Mouse (Mus musculus) ES-Bruce4 (cell line): Measurements from ENCODE around the gene Kif26b. TPM values are rescaled to one million over a fixed set of nuclear protein-coding genes. Genes with fewer than 3 reads are reported as not detected.

Source experiments
- H3K27ac ChIP-seq: 2 replicates; pipeline ENCODE4 v1.5.1; 2012; ENCODE audit warnings: low read length, inconsistent platforms; ENCODE audit not compliant: insufficient read depth
- H3K27me3 ChIP-seq: 2 replicates; pipeline ENCODE4 v1.6.1; 2012; ENCODE audit warnings: mild to moderate bottlenecking, low read length, inconsistent platforms; ENCODE audit not compliant: control insufficient read depth, poor library complexity, insufficient read depth, severe bottlenecking
- H3K36me3 ChIP-seq: 2 replicates; pipeline ENCODE4 v1.6.1; 2012; ENCODE audit warnings: inconsistent platforms, mild to moderate bottlenecking, low read length, moderate library complexity; ENCODE audit not compliant: control insufficient read depth, poor library complexity, insufficient read depth, severe bottlenecking
- H3K4me1 ChIP-seq: one replicate; pipeline ENCODE4 v1.8.1; 2011; ENCODE audit warnings: low read length; ENCODE audit not compliant: control insufficient read depth, insufficient read depth
- H3K4me3 ChIP-seq: 2 replicates; pipeline ENCODE4 v1.5.1; 2011; ENCODE audit warnings: low read depth, mild to moderate bottlenecking, low read length
- H3K9ac ChIP-seq: 2 replicates; pipeline ENCODE4 v1.6.1; 2012; ENCODE audit warnings: low read depth, mild to moderate bottlenecking, inconsistent platforms; ENCODE audit not compliant: poor library complexity, severe bottlenecking
- H3K9me3 ChIP-seq: replicated peaks from 2 replicates; pipeline ENCODE4 v1.6.1; 2012; ENCODE audit warnings: mild to moderate bottlenecking, low read length, inconsistent platforms; ENCODE audit not compliant: control insufficient read depth, poor library complexity, insufficient read depth, severe bottlenecking
- CTCF ChIP-seq: IDR thresholded peaks from one replicate; pipeline ENCODE4 v1.8.1; 2011; ENCODE audit warnings: low read depth, low read length
- EP300 ChIP-seq: IDR thresholded peaks from 2 replicates; pipeline ENCODE4 v1.6.1; 2011; ENCODE audit warnings: low read depth, low read length; ENCODE audit not compliant: insufficient read depth
- POLR2A ChIP-seq: IDR thresholded peaks from one replicate; pipeline ENCODE4 v1.8.1; 2011; ENCODE audit warnings: low read length; ENCODE audit not compliant: insufficient read depth
- polyA plus RNA-seq: library from polyadenylated mRNA; stranded (reverse); fragments of >200 nt; gene quantifications from 2 replicates; pipeline ENCODE4 v1.2.4, GENCODE M21; 2011; ENCODE audit warnings: low read depth; ENCODE audit not compliant: missing spikeins, insufficient read depth, insufficient read length

The Kif26b gene
- polyA plus RNA-seq, 1 experiment = 0.31 TPM

- H3K9me3 ChIP-seq = no peaks in the 10 kb centered on the region
- peaks cover 15% of the 10 kb centered on the region for H3K27me3 ChIP-seq
- peak overlapping the region; percentile 71 for H3K4me3 ChIP-seq
- no peaks in the 10 kb centered on the region for H3K36me3 ChIP-seq
- TF ChIP-seq POLR2A (no peak), EP300 (no peak), CTCF (no peak)
- H3K9ac ChIP-seq = peak overlapping the region; percentile 65; the same call in 1 of the 2 replicates
- no peaks in the 10 kb centered on the region for H3K4me1 ChIP-seq
- no peak overlapping the region for H3K27ac ChIP-seq
Observed at GRCm38 (mm10) chr1:178529512-178530300, 781 bp downstream of the Kif26b start.

GRCm38 (mm10) chr1:178530301-178531078, 1.6 kb downstream of the Kif26b start:
- Histone ChIP-seq H3K27ac (no peak overlapping the region), H3K27me3 (peaks cover 15% of the 10 kb centered on the region), H3K9me3 (no peaks in the 10 kb centered on the region), H3K9ac (peak overlapping the region; percentile 65), H3K36me3 (no peaks in the 10 kb centered on the region), H3K4me1 (no peaks in the 10 kb centered on the region), H3K4me3 (peak overlapping the region; percentile 71)
- TF ChIP-seq CTCF = peak; percentile 41
- no peak for TF ChIP-seq POLR2A
- TF ChIP-seq EP300 = no peak

GRCm38 (mm10) chr1:178540247-178540646, 11.3 kb downstream of the Kif26b start:
- TF ChIP-seq CTCF (no peak), POLR2A (no peak), EP300 (no peak)
- H3K27me3 ChIP-seq = no peaks in the 10 kb centered on the region

GRCm38 (mm10) chr1:178542415-178542814, 13.5 kb downstream of the Kif26b start:
- Histone ChIP-seq H3K9me3 (peaks cover 6% of the 10 kb centered on the region), H3K27ac (no peak overlapping the region), H3K4me3 (no peak overlapping the region), H3K36me3 (no peaks in the 10 kb centered on the region), H3K4me1 (no peaks in the 10 kb centered on the region), H3K9ac (no peak overlapping the region), H3K27me3 (no peaks in the 10 kb centered on the region)
- TF ChIP-seq EP300 (no peak), POLR2A (no peak)

More at GRCm38 (mm10) chr1:178540247-178540646, 11.3 kb downstream of the Kif26b start:
- Histone ChIP-seq H3K9me3 (peaks cover 6% of the 10 kb centered on the region), H3K4me1 (no peaks in the 10 kb centered on the region), H3K36me3 (no peaks in the 10 kb centered on the region), H3K9ac (no peak overlapping the region), H3K4me3 (no peak overlapping the region), H3K27ac (no peak overlapping the region)

- H3K9ac ChIP-seq = no peak overlapping the region
Observed at GRCm38 (mm10) chr1:178542990-178543944, 14.3 kb downstream of the Kif26b start.

More at GRCm38 (mm10) chr1:178542990-178543944, 14.3 kb downstream of the Kif26b start:
- Histone ChIP-seq H3K27ac (no peak overlapping the region), H3K4me3 (no peak overlapping the region), H3K9me3 (peaks cover 6% of the 10 kb centered on the region), H3K36me3 (no peaks in the 10 kb centered on the region), H3K27me3 (no peaks in the 10 kb centered on the region), H3K4me1 (no peaks in the 10 kb centered on the region)
- TF ChIP-seq POLR2A (no peak), EP300 (no peak), CTCF (no peak)
